Mouse (Mus musculus): Measurements from ENCODE around the gene Gstt4. TPM values are rescaled to one million over a fixed set of nuclear protein-coding genes. Genes with fewer than 3 reads are reported as not detected.

Gstt4 gene
- polyA plus RNA-seq, 1 experiment from 2014 or later, result not detected

Other genes starting within 250 kb of the Gstt4 start
- 0.21 and 0.41 TPM in 2 replicates for gene Ggt5, start 233.2 kb downstream of the Gstt4 start, polyA plus RNA-seq (2016; fragmentation: Nextera tagmentation; extraction: Ambion mirVana)
- gene Susd2, start 178.5 kb downstream of the Gstt4 start, polyA plus RNA-seq (2016; fragmentation: Nextera tagmentation; extraction: Ambion mirVana), result 0.69 and 1.1 TPM in 2 replicates
- gene Cabin1, start 58.2 kb downstream of the Gstt4 start, polyA plus RNA-seq (2016; fragmentation: Nextera tagmentation; extraction: Ambion mirVana), result 23.7 and 24.4 TPM in 2 replicates
- 163 and 171 TPM in 2 replicates for gene Ddt, start 49.1 kb downstream of the Gstt4 start, polyA plus RNA-seq (2016; fragmentation: Nextera tagmentation; extraction: Ambion mirVana)
- gene Gm20441, start 41.6 kb downstream of the Gstt4 start, polyA plus RNA-seq (2016; fragmentation: Nextera tagmentation; extraction: Ambion mirVana), result 0.19 TPM in 1 of 2 replicates, not detected in the other
- gene Gstt3, start 41.1 kb downstream of the Gstt4 start, polyA plus RNA-seq (2016; fragmentation: Nextera tagmentation; extraction: Ambion mirVana), result 5.9 and 6.7 TPM in 2 replicates
- gene Gstt1, start 24.0 kb downstream of the Gstt4 start, polyA plus RNA-seq (2016; fragmentation: Nextera tagmentation; extraction: Ambion mirVana), result 38.4 and 38.5 TPM in 2 replicates
- gene Gstt2, start 14.9 kb upstream of the Gstt4 start, polyA plus RNA-seq (2016; fragmentation: Nextera tagmentation; extraction: Ambion mirVana), result 32.8 and 33.9 TPM in 2 replicates
- gene Mif, start 37.7 kb upstream of the Gstt4 start, polyA plus RNA-seq (2016; fragmentation: Nextera tagmentation; extraction: Ambion mirVana), result 1,383 and 1,459 TPM in 2 replicates
- gene Derl3, start 70.9 kb upstream of the Gstt4 start, polyA plus RNA-seq (2016; fragmentation: Nextera tagmentation; extraction: Ambion mirVana), result 1.4 and 2.5 TPM in 2 replicates
- gene Smarcb1, start 99.1 kb upstream of the Gstt4 start, polyA plus RNA-seq (2016; fragmentation: Nextera tagmentation; extraction: Ambion mirVana), result 99.1 and 109 TPM in 2 replicates
- gene Chchd10, start 110.6 kb upstream of the Gstt4 start, polyA plus RNA-seq (2016; fragmentation: Nextera tagmentation; extraction: Ambion mirVana), result 101 and 103 TPM in 2 replicates
- 5.7 and 6.0 TPM in 2 replicates for gene Mmp11, start 114.0 kb upstream of the Gstt4 start, polyA plus RNA-seq (2016; fragmentation: Nextera tagmentation; extraction: Ambion mirVana)
- gene Gm867, start 118.1 kb upstream of the Gstt4 start, polyA plus RNA-seq (2016; fragmentation: Nextera tagmentation; extraction: Ambion mirVana), result 18.9 and 19.6 TPM in 2 replicates
- 0.27 and 0.98 TPM in 2 replicates for gene Vpreb3, start 120.5 kb upstream of the Gstt4 start, polyA plus RNA-seq (2016; fragmentation: Nextera tagmentation; extraction: Ambion mirVana)
- gene Gm5134, start 132.0 kb upstream of the Gstt4 start, polyA plus RNA-seq (2016; fragmentation: Nextera tagmentation; extraction: Ambion mirVana), result 0.06 and 0.07 TPM in 2 replicates
- 17.5 and 21.0 TPM in 2 replicates for gene Zfp280b, start 210.1 kb upstream of the Gstt4 start, polyA plus RNA-seq (2016; fragmentation: Nextera tagmentation; extraction: Ambion mirVana)

Data from liver, embryonic 12.5 days (tissue).